Mouse (Mus musculus) embryonic fibroblast, embryonic 13.5 days (primary cell): Measurements from ENCODE around the gene Ly6g6c.

Experiments used
- CTCF ChIP-seq: IDR thresholded peaks from 2 replicates; pipeline ENCODE4 v1.5.1; 2011; ENCODE audit warnings: mild to moderate bottlenecking, control low read depth, low read length, moderate library complexity, borderline replicate concordance; ENCODE audit not compliant: insufficient read depth
- POLR2A ChIP-seq: IDR thresholded peaks from 2 replicates; pipeline ENCODE4 v1.6.1; 2011; ENCODE audit warnings: low read depth, mild to moderate bottlenecking, control low read depth, low read length, moderate library complexity

GRCm38 (mm10) chr17:35074097-35074496 is 8.9 kb downstream of the Ly6g6c start:
- TF ChIP-seq POLR2A, result no peak
- no peak for TF ChIP-seq CTCF
